Mouse (Mus musculus) lung, embryonic 14.5 days (tissue): ENCODE measurements around the gene Gm5475. TPM values are rescaled to one million over a fixed set of nuclear protein-coding genes. Genes with fewer than 3 reads are reported as not detected.
A peak's percentile ranks its signal among the peaks of the same experiment; 100 is the strongest.

Source experiments
- ATAC-seq: fragments of 200-750 bp; cut with Nextera tagmentation; 2 replicates; pipeline ENCODE4 v1.8.0; 2017; ENCODE audit warnings: mild to moderate bottlenecking, moderate TSS enrichment, moderate library complexity; ENCODE audit not compliant: insufficient read depth
- DNase-seq: peaks from one replicate; pipeline ENCODE4 v3.0.0-alpha.2; 2015
- H3K27ac ChIP-seq: fragments of 300-500 bp; sonication (generic); 2 replicates; pipeline ENCODE4 v1.5.1; 2014; ENCODE audit warnings: low read depth, mild to moderate bottlenecking, moderate library complexity
- H3K27me3 ChIP-seq: fragments of 300-500 bp; sonication (generic); 2 replicates; pipeline ENCODE4 v1.6.1; 2014; ENCODE audit warnings: low read length, control low read depth; ENCODE audit not compliant: insufficient read depth
- H3K36me3 ChIP-seq: fragments of 300-500 bp; sonication (generic); 2 replicates; pipeline ENCODE4 v1.6.1; 2014; ENCODE audit warnings: control low read depth; ENCODE audit not compliant: insufficient read depth
- H3K4me1 ChIP-seq: fragments of 300-500 bp; sonication (generic); 2 replicates; pipeline ENCODE4 v1.6.1; 2014; ENCODE audit warnings: antibody characterized with exemption, control low read depth; ENCODE audit not compliant: insufficient read depth
- H3K4me2 ChIP-seq: fragments of 300-500 bp; sonication (generic); 2 replicates; pipeline ENCODE4 v1.6.1; 2014; ENCODE audit warnings: mild to moderate bottlenecking
- H3K4me3 ChIP-seq: fragments of 300-500 bp; sonication (generic); 2 replicates; pipeline ENCODE4 v1.5.1; 2014; ENCODE audit warnings: low read depth, low read length
- H3K9ac ChIP-seq: fragments of 300-500 bp; sonication (generic); 2 replicates; pipeline ENCODE4 v1.6.1; 2014
- H3K9me3 ChIP-seq: fragments of 300-500 bp; sonication (generic); 2 replicates; pipeline ENCODE4 v1.6.1; 2016; ENCODE audit warnings: low read depth, low read length, control low read depth
- CTCF ChIP-seq: IDR thresholded peaks from 2 replicates; pipeline ENCODE4 v1.5.1; 2016; ENCODE audit warnings: antibody characterized with exemption, low read depth
- WGBS: fragments of 180-500 bp; shearing (Covaris S2); extraction: QIAGEN DNeasy Blood & Tissue Kit; methylation state at CpG from one replicate; pipeline ENCODE4 v1.1.7; 2014; 5-methylcytosine and 5-hydroxymethylcytosine counted together
- polyA plus RNA-seq: library from polyadenylated mRNA; unstranded; fragments of >200 nt; fragmentation: Nextera tagmentation; extraction: Ambion mirVana; gene quantifications from 2 replicates; pipeline ENCODE4 v1.2.1, GENCODE M21; 2014

Gene Gm5475
- polyA plus RNA-seq, 1 experiment from 2014 or later, result not detected

DNA sequence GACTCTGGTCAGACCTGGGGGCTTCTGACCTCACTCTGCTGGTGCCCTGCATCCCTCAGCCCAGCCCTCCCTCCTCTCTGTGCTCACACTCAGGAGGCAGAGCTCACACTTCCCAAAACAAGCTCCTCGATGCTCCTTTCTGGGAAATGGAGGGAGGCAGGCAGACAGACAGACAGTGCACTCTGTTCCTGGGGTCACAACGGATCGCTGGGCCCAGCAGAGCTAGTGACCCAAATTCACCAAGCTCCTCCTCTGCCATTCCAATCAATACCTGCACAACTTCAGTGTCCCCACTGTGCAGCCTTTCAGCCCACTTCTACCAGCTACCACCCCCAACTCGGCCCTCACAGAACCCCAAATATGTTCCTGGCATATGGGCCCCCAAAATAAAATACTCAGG is 20.1 kb upstream of the Gm5475 start:
- WGBS, result 88% methylated on average over 4 of the region's 4 CpGs
- Histone ChIP-seq H3K27ac (no peak overlapping the region), H3K36me3 (peaks cover 93% of the 10 kb centered on the region)

DNA sequence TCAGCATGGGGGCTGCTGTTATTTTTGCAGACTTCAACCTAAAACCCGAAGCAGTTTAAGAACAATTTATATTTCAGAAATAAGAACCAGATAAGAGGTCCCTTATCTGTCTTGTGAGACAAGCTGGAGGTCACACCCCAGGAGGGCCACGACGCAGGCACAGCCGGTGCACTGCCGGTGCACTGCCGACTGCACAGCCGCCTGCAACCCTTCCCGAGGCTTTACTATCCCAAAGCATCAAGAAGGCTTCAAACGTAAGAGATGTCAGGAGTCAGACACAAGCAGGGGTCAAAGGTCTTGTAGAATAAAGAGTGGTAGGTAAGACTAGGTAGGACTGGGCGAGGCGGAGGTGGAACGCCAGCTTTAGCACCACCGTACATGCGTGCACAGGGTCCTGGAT is 19.6 kb upstream of the Gm5475 start:
- Histone ChIP-seq H3K4me3 (no peak overlapping the region), H3K9me3 (no peaks in the 10 kb centered on the region), H3K9ac (no peak overlapping the region), H3K4me2 (no peak overlapping the region), H3K27me3 (no peaks in the 10 kb centered on the region), H3K4me1 (no peaks in the 10 kb centered on the region), H3K27ac (no peak overlapping the region), H3K36me3 (peaks cover 90% of the 10 kb centered on the region)
- TF ChIP-seq CTCF, result no peak
- ATAC-seq (no peak), DNase-seq (no peak)
- 76% methylated on average over 14 of the region's 14 CpGs for WGBS

More for the DNA sequence above, 20.1 kb upstream of the Gm5475 start:
- H3K9me3 ChIP-seq, result no peaks in the 10 kb centered on the region
- no peak overlapping the region for H3K9ac ChIP-seq
- H3K27me3 ChIP-seq, result no peaks in the 10 kb centered on the region
- H3K4me3 ChIP-seq, result no peak overlapping the region
- no peak for DNase-seq
- ATAC-seq, result no peak
- no peaks in the 10 kb centered on the region for H3K4me1 ChIP-seq
- TF ChIP-seq CTCF, result no peak
- H3K4me2 ChIP-seq, result no peak overlapping the region

DNA sequence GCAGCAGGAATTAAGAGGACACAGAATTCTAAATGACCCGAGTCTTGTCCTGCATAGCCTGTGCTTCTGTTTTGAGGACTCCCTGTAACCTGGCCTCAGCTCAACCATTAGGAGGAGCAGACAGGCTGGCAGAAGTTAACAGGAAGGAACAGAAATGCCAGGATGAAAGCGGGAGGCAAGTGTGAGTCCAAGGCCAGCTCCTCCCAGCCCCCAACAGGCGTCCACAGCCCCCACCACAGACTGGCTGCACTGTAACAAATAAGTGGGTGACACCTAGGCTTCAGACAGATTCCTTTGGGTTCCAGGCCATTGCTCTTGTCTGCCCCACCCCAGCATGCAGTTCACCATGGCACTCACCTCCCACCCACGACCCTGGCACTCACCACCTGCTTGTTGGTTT is 19.1 kb upstream of the Gm5475 start:
- ATAC-seq (no peak), DNase-seq (no peak)
- Histone ChIP-seq H3K4me3 (no peak overlapping the region), H3K9me3 (no peaks in the 10 kb centered on the region), H3K4me2 (no peak overlapping the region), H3K4me1 (no peaks in the 10 kb centered on the region), H3K36me3 (peaks cover 90% of the 10 kb centered on the region), H3K9ac (no peak overlapping the region), H3K27ac (no peak overlapping the region), H3K27me3 (no peaks in the 10 kb centered on the region)
- TF ChIP-seq CTCF, result no peak
- WGBS, result 83% methylated on average over 4 of the region's 4 CpGs

GRCm38 (mm10) chr15:100403318-100404000 is 18.5 kb upstream of the Gm5475 start:
- Histone ChIP-seq H3K4me2 (no peak overlapping the region), H3K27ac (no peak overlapping the region), H3K9ac (no peak overlapping the region), H3K4me3 (no peak overlapping the region), H3K4me1 (no peaks in the 10 kb centered on the region), H3K36me3 (peaks cover 90% of the 10 kb centered on the region), H3K9me3 (no peaks in the 10 kb centered on the region), H3K27me3 (no peaks in the 10 kb centered on the region)
- ATAC-seq (no peak), DNase-seq (no peak)
- WGBS, result 88% methylated on average over 16 of the region's 16 CpGs
- no peak for TF ChIP-seq CTCF

- H3K4me2 ChIP-seq, result no peak overlapping the region
- no peaks in the 10 kb centered on the region for H3K4me1 ChIP-seq
- TF ChIP-seq CTCF, result no peak
- WGBS, result 71% methylated on average over 5 of the region's 5 CpGs
- no peak overlapping the region for H3K9ac ChIP-seq
- H3K9me3 ChIP-seq, result no peaks in the 10 kb centered on the region
- H3K36me3 ChIP-seq, result peaks cover 82% of the 10 kb centered on the region
- no peak overlapping the region for H3K4me3 ChIP-seq
- no peak for DNase-seq
- H3K27ac ChIP-seq, result no peak overlapping the region; the same call in 1 of the 2 replicates
- H3K27me3 ChIP-seq, result no peaks in the 10 kb centered on the region
- ATAC-seq, result no peak
Measured at GRCm38 (mm10) chr15:100406088-100406487, 15.9 kb upstream of the Gm5475 start.

DNA sequence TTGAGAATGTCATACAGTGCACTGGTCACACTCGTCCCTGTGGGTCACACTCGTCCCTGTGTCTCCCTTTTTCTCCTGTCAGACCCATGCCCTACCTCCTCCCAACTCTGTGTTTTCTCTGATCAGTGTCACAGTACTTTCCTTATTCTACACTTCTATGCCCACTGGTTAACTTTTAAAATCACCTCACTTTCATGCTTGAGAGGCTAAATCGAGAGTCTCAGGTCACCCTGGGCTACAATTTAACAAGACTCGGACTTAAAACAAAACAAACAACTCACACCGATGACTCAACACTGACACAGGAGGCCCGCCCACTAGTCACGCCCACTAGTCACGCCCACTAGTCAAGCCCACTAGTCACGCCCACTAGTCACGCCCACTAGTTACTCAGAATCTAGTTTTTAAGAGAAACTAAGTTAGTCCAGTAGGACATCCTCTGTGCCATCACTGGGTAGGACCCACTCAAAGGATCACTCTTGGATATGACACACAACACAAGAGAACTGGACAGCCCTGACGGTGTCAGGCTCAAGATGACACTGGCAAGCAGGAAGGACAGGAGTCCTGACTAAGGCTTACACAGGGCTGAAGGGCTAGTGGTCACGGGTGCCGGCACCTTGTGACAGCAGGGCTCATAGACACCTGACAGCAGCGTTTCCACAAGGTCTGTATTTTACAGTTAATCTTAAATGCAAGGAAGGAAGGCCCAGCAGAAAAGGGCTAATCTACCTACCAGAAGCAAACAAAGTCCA is 10.9 kb upstream of the Gm5475 start:
- ATAC-seq (no peak), DNase-seq (peak; percentile 56)
- Histone ChIP-seq H3K9me3 (no peaks in the 10 kb centered on the region), H3K27me3 (no peaks in the 10 kb centered on the region), H3K36me3 (peaks cover 37% of the 10 kb centered on the region), H3K27ac (no peak overlapping the region; the same call in 1 of the 2 replicates), H3K4me1 (no peaks in the 10 kb centered on the region), H3K4me2 (no peak overlapping the region), H3K4me3 (no peak overlapping the region), H3K9ac (no peak overlapping the region; the same call in 1 of the 2 replicates)
- TF ChIP-seq CTCF, result no peak
- 53% methylated on average over 14 of the region's 14 CpGs for WGBS

- Histone ChIP-seq H3K27me3 (no peaks in the 10 kb centered on the region), H3K4me1 (no peaks in the 10 kb centered on the region), H3K9ac (no peak overlapping the region), H3K27ac (no peak overlapping the region), H3K36me3 (peaks cover 36% of the 10 kb centered on the region), H3K9me3 (no peaks in the 10 kb centered on the region), H3K4me2 (no peak overlapping the region), H3K4me3 (no peak overlapping the region)
- TF ChIP-seq CTCF, result no peak
- ATAC-seq, result no peak
- no peak for DNase-seq
- WGBS, result 82% methylated on average over 5 of the region's 5 CpGs
Measured at GRCm38 (mm10) chr15:100411731-100412130, 10.2 kb upstream of the Gm5475 start.
